Mouse (Mus musculus) liver, postnatal 0 days (tissue): ENCODE data around the gene Ovca2.

Source experiments
- CTCF ChIP-seq: sonication (generic); IDR thresholded peaks from 2 replicates; pipeline ENCODE4 v1.5.1; 2016; ENCODE audit warnings: antibody characterized with exemption, low read depth
- EP300 ChIP-seq: IDR thresholded peaks from 2 replicates; pipeline ENCODE4 v1.6.1; 2016; ENCODE audit warnings: antibody characterized with exemption, low read depth, mild to moderate bottlenecking

DNA sequence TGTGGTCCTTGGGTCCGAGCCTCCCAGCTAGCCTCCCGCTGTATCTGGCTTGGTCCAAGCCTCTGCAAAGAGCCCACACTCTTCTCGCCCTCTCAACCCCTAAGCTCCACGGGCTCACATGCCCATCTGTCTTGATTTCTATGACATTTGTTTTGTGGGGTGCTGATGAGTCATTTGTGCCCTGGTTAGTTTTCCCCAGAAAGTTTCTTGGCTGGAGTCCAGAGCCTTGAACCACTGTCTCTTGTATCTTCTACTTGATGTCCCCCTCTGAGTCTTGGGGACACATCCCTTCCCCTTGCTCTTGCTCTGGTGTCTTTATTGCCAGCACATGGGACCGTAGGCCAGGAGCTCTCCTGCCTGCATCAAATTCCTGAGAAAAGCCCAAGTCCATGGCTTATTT, 21.3 kb upstream of the Ovca2 start:
- TF ChIP-seq CTCF (no peak), EP300 (no peak)
